Mouse (Mus musculus) lung, postnatal 0 days (tissue): ENCODE results near the gene Shisa9.

Source experiments
- CTCF ChIP-seq: IDR thresholded peaks from 2 replicates; pipeline ENCODE4 v1.5.1; 2016; ENCODE audit warnings: antibody characterized with exemption, mild to moderate bottlenecking
- EP300 ChIP-seq: IDR thresholded peaks from 2 replicates; pipeline ENCODE4 v1.6.1; 2016; ENCODE audit warnings: antibody characterized with exemption, mild to moderate bottlenecking, control low read depth

DNA sequence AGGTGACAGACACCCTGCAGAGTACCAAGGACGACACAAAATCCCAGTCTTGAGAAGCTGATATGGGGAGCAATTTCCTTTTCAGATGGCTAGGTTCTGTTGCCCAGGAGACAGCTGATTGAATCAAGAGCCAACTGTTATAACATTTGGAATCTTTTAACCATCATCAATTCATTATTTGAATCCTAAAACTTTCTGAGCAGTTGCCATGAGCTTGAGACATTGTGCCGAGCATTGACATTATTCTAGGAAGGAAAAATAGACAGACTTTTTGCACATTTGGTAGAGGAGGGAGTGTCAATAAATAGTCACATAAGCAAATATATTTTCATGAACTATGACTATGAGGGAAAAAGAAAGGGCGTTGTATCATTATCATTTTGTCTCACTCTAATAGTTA, 243.0 kb downstream of the Shisa9 start:
- TF ChIP-seq CTCF = no peak
- no peak for TF ChIP-seq EP300
